Mouse (Mus musculus): ENCODE measurements at regions not wholly inside any gene's neighbourhood (a gene's known extent, or its start where the extent isn't known, plus 50 kb on each side); places are given as distances from the start of the nearest gene placed in this dataset.

DNA sequence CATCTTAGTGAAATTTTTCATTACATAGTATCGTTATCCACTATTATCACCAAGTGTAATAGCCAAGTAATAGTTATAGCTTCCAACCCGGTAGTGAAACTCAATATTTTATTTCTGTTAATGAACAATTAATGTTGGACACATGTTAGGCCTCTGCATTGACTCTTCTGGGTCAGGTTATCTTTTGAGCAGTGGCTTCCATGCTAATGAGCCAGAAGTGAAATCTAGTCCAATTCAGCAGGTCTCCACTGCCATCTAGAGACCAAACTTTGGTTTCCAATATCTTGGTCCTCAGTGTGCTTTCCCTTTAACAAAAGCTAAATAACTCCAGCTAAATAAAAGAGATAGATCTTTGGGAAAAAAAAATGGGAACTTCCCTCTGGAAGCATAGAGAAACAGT, 258.9 kb upstream of the Aldoart1 start:
- H3K9ac ChIP-seq (ENCODE audit: low read length): no peak overlapping the region
- H3K27ac ChIP-seq (replicated peaks; ENCODE audit: low read depth, low read length): no peak overlapping the region
- H3K4me3 ChIP-seq (ENCODE audit: low read depth, low read length): no peak overlapping the region
- H3K36me3 ChIP-seq (ENCODE audit: control insufficient read depth, insufficient read depth, low read length): no peaks in the 10 kb centered on the region
- 64% methylated on average over 2 of the region's 2 CpGs for WGBS
- H3K4me1 ChIP-seq (ENCODE audit: control insufficient read depth, insufficient read depth, low read length): no peaks in the 10 kb centered on the region
- no peaks in the 10 kb centered on the region for H3K27me3 ChIP-seq (ENCODE audit: control insufficient read depth, insufficient read depth, low read length)
- H3K4me2 ChIP-seq (ENCODE audit: low read depth, severe bottlenecking): no peak overlapping the region
- peak; percentile 33 for DNase-seq (ENCODE audit: low spot score)
- ATAC-seq (ENCODE audit: insufficient number of reproducible peaks, low FRiP score, low TSS enrichment, low read depth): no peak
- no peaks in the 10 kb centered on the region for H3K9me3 ChIP-seq (ENCODE audit: control insufficient read depth, low read length)

Data from limb, embryonic 11.5 days (tissue).